Mouse (Mus musculus) megakaryocyte-erythroid progenitor cell, adult 5-6 weeks (primary cell): Measurements from ENCODE around the gene Thap7. TPM values are rescaled to one million over a fixed set of nuclear protein-coding genes. Genes with fewer than 3 reads are reported as not detected.
"Not testable (repeated sequence)": the region's sequence is repeated elsewhere in the genome, so short reads cannot be mapped to it uniquely, and the experiment has no call there.

ENCODE experiments used
- ATAC-seq: replicated peaks from 2 replicates; pipeline ENCODE4 v1.8.0; 2016; ENCODE audit warnings: mild to moderate bottlenecking, inconsistent platforms; ENCODE audit not compliant: severe bottlenecking, poor library complexity, low FRiP score, low TSS enrichment
- total RNA-seq, 2 experiments: library from RNA; stranded (forward) in 1 of 2; stranded (reverse) in 1 of 2; fragments of 200-1000, 215-1000 nt in 1 of 2; fragments of >200 nt in 1 of 2; fragmentation: Nextera tagmentation in 1 of 2; gene quantifications; 2 replicates each; pipeline ENCODE4 v1.2.3; 2014 to 2017

Gene Thap7
- total RNA-seq, 2 experiments from 2014 or later: 27.1 to 45.1 TPM

- ATAC-seq: no peak
These were observed 5.6 kb upstream of the Thap7 start for GRCm38 (mm10) chr16:17536584-17536983.

GRCm38 (mm10) chr16:17532676-17533329 is 1.9 kb upstream of the Thap7 start:
- ATAC-seq: no peak

- peak; percentile 31; the same call in 1 of the 2 replicates for ATAC-seq
These were observed 1.3 kb upstream of the Thap7 start for GRCm38 (mm10) chr16:17532271-17532670.

GRCm38 (mm10) chr16:17529981-17530586 is 852 bp downstream of the Thap7 start:
- 0 out of 2 replicates have a peak, but pooled peaks have one; percentile 1 for ATAC-seq

- no peak for ATAC-seq
These were observed 2.7 kb downstream of the Thap7 start for GRCm38 (mm10) chr16:17528276-17528675.

- ATAC-seq: no peak
These were observed 3.3 kb downstream of the Thap7 start for GRCm38 (mm10) chr16:17527606-17528005.

- no peak for ATAC-seq
These were observed 4.7 kb downstream of the Thap7 start for GRCm38 (mm10) chr16:17526223-17526622.

DNA sequence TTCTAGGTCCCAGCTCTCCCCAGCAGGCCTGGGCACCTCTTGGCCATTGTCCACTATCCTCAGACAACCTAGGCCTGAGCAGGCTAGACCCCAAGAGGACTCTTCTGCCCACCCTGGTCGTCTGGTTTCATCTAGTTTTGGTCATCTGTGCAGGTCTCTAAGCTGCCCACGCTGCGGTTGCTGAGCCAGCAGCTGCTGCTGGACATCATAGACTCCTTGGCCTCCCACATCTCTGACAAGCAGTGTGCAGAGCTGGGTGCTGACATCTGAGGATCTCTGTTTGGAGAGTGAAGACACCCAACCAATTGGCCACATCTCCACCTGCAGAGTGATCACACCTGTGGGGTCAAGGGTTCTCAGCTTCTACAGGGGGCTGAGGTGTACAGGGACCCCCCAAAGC is 5.4 kb downstream of the Thap7 start:
- no peak for ATAC-seq

GRCm38 (mm10) chr16:17524156-17524555 is 6.8 kb downstream of the Thap7 start:
- ATAC-seq: no peak

DNA sequence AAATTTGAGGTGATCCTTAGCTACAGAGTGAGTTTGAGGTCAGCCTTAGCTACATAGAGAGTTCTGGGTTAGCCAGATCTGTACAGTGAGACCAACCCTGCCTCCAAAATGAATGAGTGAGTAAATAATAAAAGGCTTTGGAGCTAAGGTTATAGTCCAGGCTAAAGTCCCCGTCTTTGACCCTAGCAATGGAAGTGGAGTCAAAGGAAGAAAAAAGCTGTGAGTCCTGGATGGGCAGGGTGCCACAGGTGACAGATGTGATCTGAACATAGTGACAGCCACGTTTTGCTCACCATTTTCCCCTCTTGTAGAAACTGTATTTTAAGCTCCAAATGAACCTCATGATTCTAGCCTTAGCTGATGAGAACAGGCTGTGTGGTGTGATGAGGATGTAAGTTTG is 12.0 kb downstream of the Thap7 start:
- no peak for ATAC-seq

DNA sequence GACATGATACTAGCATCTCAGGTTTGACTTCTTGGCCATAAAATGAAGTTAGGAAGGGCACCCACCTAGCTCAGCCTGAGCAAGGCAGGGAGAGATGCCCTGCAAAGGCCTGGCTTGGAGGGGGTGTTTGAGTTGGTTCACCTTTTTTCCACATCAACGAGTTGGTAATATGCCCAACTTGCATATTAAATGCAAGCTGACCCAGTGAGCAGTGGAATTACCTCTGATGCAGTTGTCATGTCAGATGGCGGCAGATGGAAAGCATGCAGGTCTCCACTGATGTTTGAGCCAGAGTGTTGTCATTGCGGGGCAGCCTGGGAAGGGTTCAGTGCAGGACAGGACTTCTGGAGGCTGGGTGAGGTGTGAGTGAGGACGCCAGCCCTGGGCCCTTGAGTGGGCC is 19.5 kb downstream of the Thap7 start:
- no peak for ATAC-seq

GRCm38 (mm10) chr16:17510686-17511085 is 20.2 kb downstream of the Thap7 start:
- no peak for ATAC-seq

DNA sequence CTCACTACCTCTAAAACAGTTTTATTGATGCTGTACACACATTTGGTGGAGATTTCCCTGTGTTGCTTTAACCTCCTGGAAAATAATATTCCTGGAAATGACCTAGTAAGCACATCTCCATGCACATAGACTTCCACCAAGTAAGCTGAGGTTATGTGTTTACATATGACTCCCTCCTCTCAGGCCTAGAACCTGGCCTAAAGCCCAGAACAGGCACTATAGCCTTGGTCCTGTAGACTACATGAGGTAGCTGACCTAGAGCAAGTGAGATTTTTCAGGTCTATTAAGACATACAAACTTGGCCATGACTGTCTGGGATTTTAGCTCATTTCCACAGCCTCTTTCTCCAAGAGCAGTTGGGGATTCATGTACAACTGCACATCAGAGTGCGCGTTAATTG is 20.8 kb downstream of the Thap7 start:
- no peak for ATAC-seq

DNA sequence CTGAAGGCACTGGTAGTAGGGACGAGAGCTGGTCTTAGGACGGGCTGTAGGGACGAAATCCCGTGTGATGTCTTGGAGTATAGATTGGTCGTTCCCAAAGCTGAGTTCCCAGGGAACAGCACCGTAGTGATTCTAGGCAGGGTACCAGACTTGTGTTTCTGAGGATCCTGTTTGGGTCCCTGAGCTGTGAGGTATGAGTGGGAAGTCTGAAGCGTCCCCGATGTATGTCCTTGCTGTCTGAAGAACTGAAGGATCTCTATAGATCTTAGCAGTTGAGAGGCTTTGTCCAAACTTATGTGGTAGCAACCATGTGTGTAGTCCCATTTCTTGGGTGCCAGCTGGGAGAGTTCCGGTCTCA is 21.7 kb downstream of the Thap7 start:
- 0 out of 2 replicates have a peak, but pooled peaks have one; percentile 0 for ATAC-seq

DNA sequence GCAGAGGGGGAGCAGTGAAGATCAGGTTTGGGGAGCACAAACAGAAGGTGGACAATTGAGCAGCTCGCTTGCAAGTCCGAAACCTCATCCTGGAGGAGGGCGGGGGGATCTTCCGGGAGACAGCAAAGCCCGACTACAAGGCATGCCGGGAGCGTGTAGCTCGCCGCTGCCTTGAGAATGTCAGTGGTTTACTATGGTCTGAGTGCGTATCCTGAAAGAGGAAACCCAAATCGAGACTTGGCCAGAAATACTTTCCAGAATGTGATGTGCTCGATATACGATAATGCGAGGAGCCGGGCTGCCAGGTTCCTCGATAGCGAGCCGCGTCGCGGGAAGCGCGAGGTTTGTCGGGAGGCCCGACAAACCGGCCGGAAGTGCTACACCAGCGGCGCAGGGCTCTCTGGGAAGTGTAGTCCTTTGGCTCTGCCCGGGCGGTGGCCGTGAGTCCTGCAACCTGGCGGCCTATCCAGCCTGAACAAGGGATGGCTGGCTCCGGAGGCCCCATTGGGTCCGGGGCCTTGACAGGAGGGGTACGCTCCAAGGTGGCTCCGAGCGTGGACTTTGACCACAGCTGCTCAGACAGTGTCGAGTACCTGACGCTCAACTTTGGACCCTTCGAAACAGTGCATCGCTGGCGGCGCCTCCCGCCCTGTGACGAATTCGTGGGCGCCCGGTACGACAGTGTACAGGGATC is 22.2 kb downstream of the Thap7 start, which contains the start of gene Lztr1:
TSS of gene Lztr1 (plus strand) at position 143 of the 694 bp plus-strand sequence.
- ATAC-seq: peak; percentile 90

DNA sequence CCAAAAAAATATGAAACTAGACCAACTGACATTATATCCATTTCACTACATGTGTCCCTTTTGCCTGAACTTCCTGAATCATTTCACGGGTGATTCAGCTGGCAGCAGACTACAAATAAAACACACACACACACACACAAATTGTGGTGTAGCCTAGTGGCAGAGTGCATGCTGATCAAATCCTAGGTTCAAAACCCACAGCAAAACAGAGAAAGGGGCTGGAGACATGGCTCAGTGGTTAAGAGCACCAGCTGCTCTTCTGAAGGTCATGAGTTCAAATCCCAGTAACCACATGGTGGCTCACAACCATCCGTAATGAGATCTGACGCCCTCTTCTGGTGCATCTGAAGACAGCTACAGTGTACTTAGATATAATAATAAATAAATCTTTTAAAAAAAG is 22.9 kb downstream of the Thap7 start:
- ATAC-seq: not testable (repeated sequence)

GRCm38 (mm10) chr16:17507018-17507552 is 23.9 kb downstream of the Thap7 start:
- no peak for ATAC-seq

DNA sequence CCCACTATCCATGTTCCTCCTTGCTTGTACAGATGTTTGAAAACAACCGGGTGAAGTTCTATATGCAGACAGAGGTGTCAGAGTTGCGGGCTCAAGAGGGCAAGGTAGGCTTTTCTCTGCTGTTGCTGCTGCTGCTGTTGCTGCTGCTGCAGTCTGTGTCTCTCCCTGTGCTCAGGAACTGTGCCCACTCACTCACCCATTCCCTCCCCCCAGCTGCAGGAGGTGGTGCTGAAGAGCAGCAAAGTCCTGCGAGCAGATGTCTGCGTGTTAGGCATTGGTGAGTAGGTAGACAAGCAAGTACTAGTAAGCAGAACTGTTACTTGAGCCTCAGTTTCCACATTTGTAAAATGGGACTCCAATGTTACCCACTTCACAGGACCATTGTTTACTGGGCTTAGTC is 28.3 kb downstream of the Thap7 start:
- ATAC-seq: no peak

DNA sequence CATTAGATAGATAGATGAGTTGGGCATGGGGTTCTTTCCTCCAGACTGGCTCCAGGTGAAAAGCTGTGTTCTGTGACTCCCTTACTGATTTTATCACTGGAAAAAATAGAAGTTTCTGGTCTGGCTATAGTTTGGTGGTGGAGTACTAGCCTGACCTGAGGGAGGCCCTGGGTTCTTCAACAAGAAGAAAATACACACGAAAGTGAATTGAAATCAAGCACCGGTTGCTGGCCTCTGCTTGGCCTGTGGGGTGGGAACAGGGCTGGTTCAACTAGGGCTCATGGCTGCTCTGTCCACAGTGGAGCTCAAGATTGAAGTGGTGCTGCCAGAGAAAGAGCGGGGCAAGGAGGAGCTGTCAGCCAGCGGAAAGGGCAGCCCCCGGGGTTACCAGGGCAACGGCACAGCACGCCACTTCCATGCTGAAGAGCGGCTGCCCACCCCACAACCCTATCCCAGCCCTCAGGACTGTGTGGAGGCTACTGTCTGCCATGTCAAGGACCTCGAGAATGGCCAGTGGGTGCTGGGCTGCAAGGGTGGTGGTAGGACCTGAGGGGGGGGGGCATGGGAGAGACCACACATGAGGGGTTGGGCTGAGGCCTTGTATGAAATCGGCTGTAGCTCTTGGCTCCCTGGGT is 31.6 kb downstream of the Thap7 start:
- ATAC-seq: no peak
